Mouse (Mus musculus) monocyte, adult 2 months (primary cell): ENCODE measurements around the gene Svs4.
"Not testable (repeated sequence)": the region's sequence is repeated elsewhere in the genome, so short reads cannot be mapped to it uniquely, and the experiment has no call there.

Experiments used
- DNase-seq, 2 experiments: peaks; one replicate each; pipeline ENCODE4 v3.0.0; 2022; ENCODE audit warnings: low spot score in 2 of 2, low read depth in 1 of 2

The Svs4 gene

DNA sequence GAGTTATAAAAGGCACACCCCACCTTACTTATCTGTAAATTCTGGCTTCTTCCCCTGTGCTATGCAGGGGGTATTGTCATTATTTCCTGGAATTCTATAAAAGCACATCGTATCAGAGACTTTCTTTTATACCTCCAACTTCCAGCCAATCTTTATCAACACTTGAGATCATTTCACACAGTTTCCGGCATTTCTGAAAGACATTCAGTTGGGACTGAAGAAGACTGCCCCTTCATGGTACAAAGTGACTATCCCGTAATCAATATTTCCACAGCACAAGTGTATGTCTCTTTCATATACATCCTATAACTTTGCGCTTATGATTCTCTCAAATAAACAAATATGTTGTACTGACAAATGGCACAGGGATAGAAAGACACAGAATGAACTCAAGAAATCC is at the start of gene Svs4:
Svs4 (minus strand) TSS at position 101 of the 400 bp plus-strand sequence.
- no peak for DNase-seq

DNA sequence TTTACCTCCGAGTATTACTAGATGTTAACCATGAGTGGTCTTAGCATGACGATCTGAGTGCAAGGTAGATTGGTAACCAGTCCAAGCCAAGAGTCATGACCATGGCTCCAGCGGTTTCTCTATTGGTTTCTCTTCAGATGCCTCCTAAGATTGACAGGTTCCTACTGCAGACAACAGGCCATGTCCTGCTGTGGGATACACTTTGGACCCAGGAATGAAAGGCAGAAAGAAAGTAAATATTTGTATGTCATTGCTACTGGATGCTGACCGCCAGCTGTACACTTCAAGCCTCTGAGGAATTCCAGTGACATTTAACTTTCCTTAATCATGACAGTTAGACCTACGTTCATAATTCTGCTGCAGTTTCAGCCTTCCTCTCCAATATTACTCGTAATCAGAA is 42.7 kb upstream of the Svs4 start:
- no peak for DNase-seq

DNA sequence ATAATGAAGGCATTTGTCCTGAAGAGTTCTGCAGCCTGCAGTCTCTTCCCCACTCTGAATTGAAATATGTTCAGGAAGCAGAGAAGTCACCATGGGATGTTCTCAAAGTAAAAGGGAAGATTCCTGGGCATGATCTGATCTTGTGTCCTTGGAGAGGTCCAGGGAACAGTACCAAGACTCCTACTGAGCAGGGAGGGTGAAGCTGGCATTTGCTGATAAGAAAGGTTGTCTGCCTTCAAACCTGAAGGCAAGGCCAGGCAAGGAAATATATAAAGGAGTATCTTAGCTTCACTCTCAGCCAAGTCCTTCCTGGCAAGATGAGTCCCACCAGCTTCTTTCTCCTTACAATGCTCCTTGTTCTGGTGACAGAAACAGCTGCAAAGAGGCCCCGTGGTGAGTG is 38.2 kb upstream of the Svs4 start, which contains the start of gene Svs6:
Svs6 (plus strand) TSS at position 301 of the 400 bp plus-strand sequence.
- DNase-seq: not testable (repeated sequence)

DNA sequence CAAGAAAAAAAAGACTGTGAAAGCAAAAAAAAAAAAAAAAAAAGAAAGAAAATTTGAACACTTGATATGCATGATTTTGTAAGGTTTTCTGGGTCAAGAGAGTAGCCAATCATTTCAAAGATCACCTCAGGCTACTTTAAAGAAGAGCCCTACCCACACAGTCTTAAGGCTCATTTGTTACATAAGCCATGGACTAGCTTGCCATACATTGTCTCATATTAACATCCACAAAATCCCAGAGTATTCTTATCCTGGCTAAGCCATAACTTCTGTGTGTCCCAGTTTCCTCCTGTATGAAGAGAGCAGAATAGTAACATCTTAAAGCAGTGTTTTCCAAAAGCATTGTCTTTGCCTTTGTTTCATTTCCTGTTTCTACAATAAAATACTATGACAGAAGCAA is 37.2 kb upstream of the Svs4 start:
- not testable (repeated sequence) for DNase-seq

DNA sequence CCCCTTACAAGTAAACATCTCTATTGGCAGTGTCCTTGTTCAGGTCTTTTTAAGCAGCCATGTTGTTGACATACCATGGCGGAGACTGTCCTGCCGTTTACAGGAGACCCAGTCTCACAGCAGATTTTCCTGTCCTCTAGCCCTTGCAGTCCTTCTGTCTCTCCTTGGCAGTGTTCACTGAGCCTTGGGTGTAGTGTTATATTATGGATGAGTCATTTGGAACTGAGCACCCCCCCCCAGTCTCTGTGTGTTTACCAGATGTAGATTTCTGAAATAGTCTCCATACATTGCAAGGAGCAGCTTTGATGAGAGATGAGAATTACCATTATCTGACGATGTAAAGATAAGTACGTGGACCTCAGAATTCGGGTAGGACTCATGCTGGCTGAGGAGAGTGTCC is 34.3 kb upstream of the Svs4 start:
- no peak for DNase-seq

DNA sequence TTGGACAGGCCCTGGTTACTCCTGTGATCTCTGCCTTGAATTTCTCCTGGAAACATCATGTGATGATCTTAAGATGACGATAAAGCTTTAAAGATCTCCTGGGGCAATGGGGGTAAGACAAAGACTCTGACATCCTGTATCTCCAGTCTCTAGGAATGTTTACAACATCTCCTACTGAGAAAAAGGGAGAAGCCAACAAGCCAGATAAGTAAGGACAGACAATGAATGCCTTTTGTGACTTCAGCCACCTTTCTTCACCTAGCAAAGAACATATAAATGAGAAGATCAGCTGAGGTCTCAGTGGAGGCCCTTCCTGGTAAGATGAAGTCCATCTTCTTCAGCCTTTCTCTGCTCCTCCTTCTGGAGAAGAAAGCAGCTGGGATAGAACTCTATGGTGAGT is 10.7 kb upstream of the Svs4 start, which contains the start of gene Svs3a:
Svs3a (plus strand) TSS at position 301 of the 400 bp plus-strand sequence.
- DNase-seq: not testable (repeated sequence)

DNA sequence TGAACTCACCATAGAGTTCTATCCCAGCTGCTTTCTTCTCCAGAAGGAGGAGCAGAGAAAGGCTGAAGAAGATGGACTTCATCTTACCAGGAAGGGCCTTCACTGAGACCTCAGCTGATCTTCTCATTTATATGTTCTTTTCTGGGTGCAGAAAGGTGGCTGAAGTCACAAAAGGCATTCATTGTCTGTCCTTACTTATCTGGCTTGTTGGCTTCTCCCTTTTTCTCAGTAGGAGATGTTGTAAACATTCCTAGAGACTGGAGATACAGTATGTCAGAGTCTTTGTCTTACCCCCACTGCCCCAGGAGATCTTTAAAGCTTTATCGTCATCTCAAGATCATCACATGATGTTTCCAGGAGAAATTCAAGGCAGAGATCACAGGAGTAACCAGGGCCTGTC is 21.7 kb downstream of the Svs4 start, which contains the start of gene Svs3b:
Svs3b (minus strand) TSS at position 101 of the 400 bp plus-strand sequence.
- DNase-seq: not testable (repeated sequence)

DNA sequence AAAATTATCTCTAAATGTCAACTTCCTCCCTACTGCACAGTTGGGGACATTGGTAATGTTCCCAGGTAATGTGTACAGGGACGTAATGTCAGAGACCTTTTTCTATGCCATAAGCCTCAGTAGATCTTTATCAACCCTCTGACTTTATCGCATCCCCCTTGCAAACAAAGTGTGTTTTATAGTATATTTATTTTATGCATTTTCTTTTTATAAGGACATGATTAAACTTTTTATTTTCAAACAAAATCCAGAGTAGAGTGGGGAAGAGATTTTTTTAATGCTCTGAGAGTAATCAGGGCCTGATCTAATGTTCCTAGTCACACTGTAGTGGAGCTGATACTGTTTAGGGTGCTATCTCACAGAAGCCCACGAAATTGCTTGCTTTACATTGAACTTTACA is 39.9 kb downstream of the Svs4 start, which contains the start of gene Svs2:
Svs2 (minus strand) TSS at position 101 of the 400 bp plus-strand sequence.
- no peak for DNase-seq

DNA sequence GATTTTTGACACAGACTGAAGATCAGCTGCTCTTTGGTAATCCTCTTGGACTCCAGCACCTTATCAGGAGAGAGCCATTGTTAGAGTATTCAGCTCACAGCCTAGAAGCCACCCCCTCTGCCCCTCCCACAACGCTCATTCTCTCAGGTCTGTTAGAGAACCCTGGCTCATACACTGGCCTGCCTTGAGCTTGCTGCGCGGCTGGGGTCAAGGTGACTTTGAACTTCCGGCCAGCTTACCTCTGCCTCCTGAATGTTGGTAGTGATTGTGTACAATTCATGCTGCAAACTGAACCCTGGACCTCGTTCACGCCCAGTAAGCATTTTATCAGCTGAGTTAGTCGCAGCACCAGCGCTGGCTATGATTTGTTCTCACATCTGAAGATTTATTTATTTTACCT is 45.6 kb downstream of the Svs4 start:
- no peak for DNase-seq

DNA sequence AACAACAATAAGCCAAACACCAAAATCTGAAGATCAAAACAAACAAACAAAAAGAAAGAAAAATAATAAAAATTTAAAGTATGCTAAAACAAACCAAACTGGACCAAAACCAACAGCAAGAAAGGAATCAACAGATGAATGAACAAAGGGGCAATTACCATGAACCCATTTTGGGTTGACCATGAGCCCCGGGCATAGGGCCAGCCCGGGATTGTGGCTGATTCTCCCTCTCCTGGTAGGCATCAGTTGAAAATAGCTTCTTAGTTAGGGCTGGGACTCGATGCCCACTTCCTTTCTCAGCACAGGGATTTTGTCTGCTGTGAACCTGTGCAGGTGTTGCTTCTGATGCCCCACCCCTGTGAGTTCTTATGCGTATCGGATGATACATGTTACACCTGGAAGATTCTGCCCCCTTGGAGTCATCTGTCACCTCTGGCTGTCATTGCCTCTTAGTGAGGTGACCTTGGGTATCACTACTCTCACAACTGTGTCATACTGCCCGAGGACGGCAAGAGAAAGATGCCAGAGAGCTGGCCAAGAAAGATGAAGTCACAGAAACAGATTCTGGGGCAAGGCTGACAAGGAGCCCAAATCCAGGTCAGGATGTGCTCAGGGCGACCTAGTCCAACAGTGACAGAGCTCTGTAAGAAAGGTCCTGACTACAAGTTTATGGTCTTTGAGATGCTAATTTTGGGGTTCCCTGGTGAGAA is 49.7 kb downstream of the Svs4 start:
- DNase-seq: no peak
